Mouse (Mus musculus): ENCODE results near the gene Recql5. TPM values are rescaled to one million over a fixed set of nuclear protein-coding genes. Genes with fewer than 3 reads are reported as not detected.

Recql5 gene
- polyA plus RNA-seq, 1 experiment from 2014 or later: 33.4 TPM

GRCm38 (mm10) chr11:115929031-115929430, 4.2 kb downstream of the Recql5 start:
- Histone ChIP-seq H3K4me2 (no peak overlapping the region), H3K4me3 (replicated peaks) (no peak overlapping the region), H3K4me1 (peaks cover 14% of the 10 kb centered on the region), H3K36me3 (replicated peaks) (peaks cover 33% of the 10 kb centered on the region), H3K27me3 (no peaks in the 10 kb centered on the region), H3K27ac (no peak overlapping the region), H3K9ac (no peak overlapping the region), H3K9me3 (no peaks in the 10 kb centered on the region)
- WGBS: 96% methylated on average over 8 of the region's 8 CpGs
- no peak for ATAC-seq (ENCODE audit: low FRiP score)

DNA sequence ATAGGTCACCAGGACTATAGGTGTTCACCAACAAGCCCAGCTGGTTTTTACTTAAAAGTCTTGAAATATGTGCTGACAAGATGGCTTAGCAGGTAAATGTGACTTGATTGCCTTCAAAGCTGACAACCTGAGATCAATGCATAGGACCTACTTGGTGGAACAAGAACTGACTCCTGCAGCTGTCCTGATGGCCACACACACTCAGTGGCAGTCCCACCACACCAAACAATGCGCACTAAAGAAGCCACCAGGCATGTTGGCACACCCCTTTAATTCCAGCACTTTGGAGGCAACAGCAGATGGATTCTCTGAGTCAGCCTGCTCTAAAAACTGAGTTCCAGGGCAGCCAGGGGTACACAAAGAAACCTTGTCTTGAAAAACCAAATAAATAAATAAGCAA, 11.3 kb downstream of the Recql5 start:
- Histone ChIP-seq H3K4me2 (no peak overlapping the region), H3K4me3 (replicated peaks) (no peak overlapping the region), H3K36me3 (replicated peaks) (peaks cover 41% of the 10 kb centered on the region), H3K27ac (no peak overlapping the region), H3K9me3 (no peaks in the 10 kb centered on the region), H3K9ac (no peak overlapping the region), H3K4me1 (no peaks in the 10 kb centered on the region), H3K27me3 (no peaks in the 10 kb centered on the region)
- no peak for ATAC-seq (ENCODE audit: low FRiP score)
- 96% methylated on average over 1 of the region's 1 CpGs for WGBS

GRCm38 (mm10) chr11:115920110-115920818, 13.0 kb downstream of the Recql5 start:
- Histone ChIP-seq H3K27me3 (no peaks in the 10 kb centered on the region), H3K36me3 (replicated peaks) (peaks cover 52% of the 10 kb centered on the region), H3K4me3 (replicated peaks) (no peak overlapping the region), H3K4me1 (no peaks in the 10 kb centered on the region), H3K9ac (no peak overlapping the region), H3K9me3 (no peaks in the 10 kb centered on the region), H3K4me2 (no peak overlapping the region), H3K27ac (no peak overlapping the region)
- ATAC-seq (ENCODE audit: low FRiP score): no peak
- 44% methylated on average over 6 of the region's 6 CpGs for WGBS

DNA sequence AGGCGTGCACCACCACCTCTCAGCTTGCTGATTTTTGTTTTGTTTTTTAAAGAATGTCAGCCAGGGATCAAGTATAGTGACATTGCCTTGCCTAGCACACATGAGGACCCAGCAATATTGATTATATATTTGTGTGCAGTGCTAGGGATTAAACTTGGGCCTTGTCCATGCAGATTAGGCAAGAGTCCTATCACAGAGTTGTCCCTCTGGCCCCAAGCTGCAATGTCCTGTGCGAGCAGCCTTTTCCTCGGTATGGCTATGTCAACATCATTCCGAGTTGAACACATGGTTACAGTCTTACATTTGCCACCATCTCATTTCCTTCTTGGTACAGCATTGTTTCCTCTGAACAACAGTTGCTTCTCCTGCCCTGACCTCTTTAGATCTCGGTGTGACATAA, 14.2 kb downstream of the Recql5 start:
- H3K27me3 ChIP-seq: no peaks in the 10 kb centered on the region
- H3K9me3 ChIP-seq: no peaks in the 10 kb centered on the region
- ATAC-seq (ENCODE audit: low FRiP score): no peak
- no peaks in the 10 kb centered on the region for H3K4me1 ChIP-seq
- no peak overlapping the region for H3K4me2 ChIP-seq
- no peak overlapping the region for H3K9ac ChIP-seq
- peaks cover 52% of the 10 kb centered on the region for H3K36me3 ChIP-seq (replicated peaks)
- WGBS: 93% methylated on average over 5 of the region's 5 CpGs
- H3K4me3 ChIP-seq (replicated peaks): no peak overlapping the region
- no peak overlapping the region for H3K27ac ChIP-seq

- ATAC-seq (ENCODE audit: low FRiP score): no peak
- H3K4me3 ChIP-seq (replicated peaks): no peak overlapping the region
- peaks cover 52% of the 10 kb centered on the region for H3K36me3 ChIP-seq (replicated peaks)
- H3K9me3 ChIP-seq: no peaks in the 10 kb centered on the region
- 87% methylated on average over 5 of the region's 5 CpGs for WGBS
- no peaks in the 10 kb centered on the region for H3K27me3 ChIP-seq
- no peak overlapping the region for H3K9ac ChIP-seq
- no peak overlapping the region for H3K4me2 ChIP-seq
- H3K4me1 ChIP-seq: no peaks in the 10 kb centered on the region
- H3K27ac ChIP-seq: no peak overlapping the region
Measured at GRCm38 (mm10) chr11:115918637-115919036, 14.6 kb downstream of the Recql5 start.

- no peak overlapping the region for H3K4me2 ChIP-seq
- H3K9ac ChIP-seq: no peak overlapping the region
- H3K27me3 ChIP-seq: no peaks in the 10 kb centered on the region
- peaks cover 52% of the 10 kb centered on the region for H3K36me3 ChIP-seq (replicated peaks)
- no peak overlapping the region for H3K27ac ChIP-seq
- H3K9me3 ChIP-seq: no peaks in the 10 kb centered on the region
- WGBS: 87% methylated on average over 4 of the region's 4 CpGs
- no peak for ATAC-seq (ENCODE audit: low FRiP score)
- no peaks in the 10 kb centered on the region for H3K4me1 ChIP-seq
- H3K4me3 ChIP-seq (replicated peaks): no peak overlapping the region
Measured at GRCm38 (mm10) chr11:115916579-115916978, 16.7 kb downstream of the Recql5 start.

DNA sequence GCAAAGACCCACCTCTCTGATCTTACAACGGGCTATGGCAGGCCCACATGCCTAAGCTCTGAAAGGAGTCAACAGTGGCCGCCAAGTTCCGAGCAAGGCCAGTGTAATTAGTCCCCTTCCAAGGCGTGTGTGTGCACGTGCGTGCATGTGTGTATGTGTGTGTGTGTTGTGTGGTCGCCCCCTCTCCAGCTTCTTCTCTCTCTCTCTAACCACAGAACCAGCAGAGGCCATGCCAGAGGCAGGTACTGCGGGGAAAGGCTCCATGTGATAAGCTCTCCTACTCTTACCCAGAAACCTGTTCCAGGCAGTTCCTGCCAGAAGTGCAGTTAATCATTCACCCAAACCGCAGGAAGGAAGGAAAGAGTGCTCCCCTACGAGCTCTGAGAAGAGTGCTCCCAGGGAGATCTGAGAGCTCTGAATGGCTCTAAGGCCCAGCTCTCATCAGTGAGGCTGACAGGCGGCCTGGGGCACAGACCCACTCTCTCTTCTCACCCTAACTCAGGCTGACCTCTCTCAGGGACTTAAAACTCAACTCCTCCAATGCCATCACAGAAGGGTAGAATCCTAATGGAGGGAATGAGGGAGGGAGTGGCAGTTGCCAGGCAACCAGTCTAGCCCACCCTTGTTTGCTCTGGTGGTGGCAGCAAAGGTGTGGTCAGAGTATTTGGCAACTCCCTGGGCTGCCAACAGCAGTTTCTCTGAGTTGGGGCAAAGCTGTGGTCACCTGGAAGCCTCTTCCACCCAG, 21.5 kb downstream of the Recql5 start, which contains the start of gene Smim6:
TSS of gene Smim6 (plus strand) at position 386 of the 745 bp plus-strand sequence.
- no peak for ATAC-seq (ENCODE audit: low FRiP score)
- no peak within 1 kb of the TSS for H3K9ac ChIP-seq
- no peaks in the 10 kb centered on the region for H3K9me3 ChIP-seq
- H3K27ac ChIP-seq: no peak within 1 kb of the TSS
- 90% methylated on average over 11 of the region's 11 CpGs for WGBS
- H3K4me2 ChIP-seq: no peak within 1 kb of the TSS
- H3K4me1 ChIP-seq: no peaks in the 10 kb centered on the region
- no peaks in the 10 kb centered on the region for H3K27me3 ChIP-seq
- no peak within 1 kb of the TSS for H3K4me3 ChIP-seq (replicated peaks)
- peaks cover 42% of the 10 kb centered on the region for H3K36me3 ChIP-seq (replicated peaks)

DNA sequence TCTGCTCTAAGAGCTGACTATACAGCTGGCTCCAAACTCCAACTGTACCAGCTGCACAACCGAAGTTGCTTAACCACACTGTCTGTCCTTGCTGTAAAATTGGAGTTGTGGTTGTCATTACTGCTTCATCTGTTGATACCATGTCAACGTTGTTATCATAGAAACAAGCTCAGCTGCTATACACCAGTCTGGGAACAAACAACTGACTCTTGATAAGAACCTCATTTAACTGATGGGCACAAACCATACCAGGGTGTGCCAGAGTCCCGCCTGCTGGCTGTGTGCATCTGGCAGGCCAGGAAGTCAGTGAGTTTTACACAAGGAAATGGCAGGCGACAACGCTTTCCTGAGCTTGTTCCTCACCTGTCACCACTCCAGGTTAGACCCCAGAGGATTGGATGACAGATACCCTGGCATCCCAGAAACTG, 22.1 kb downstream of the Recql5 start:
- Histone ChIP-seq H3K9me3 (no peaks in the 10 kb centered on the region), H3K27me3 (no peaks in the 10 kb centered on the region), H3K27ac (no peak overlapping the region), H3K9ac (no peak overlapping the region), H3K4me1 (no peaks in the 10 kb centered on the region), H3K36me3 (replicated peaks) (peaks cover 35% of the 10 kb centered on the region), H3K4me3 (replicated peaks) (no peak overlapping the region), H3K4me2 (no peak overlapping the region)
- 97% methylated on average over 5 of the region's 5 CpGs for WGBS
- ATAC-seq (ENCODE audit: low FRiP score): no peak

GRCm38 (mm10) chr11:115906521-115906920, 26.8 kb downstream of the Recql5 start:
- Histone ChIP-seq H3K4me1 (no peaks in the 10 kb centered on the region), H3K4me3 (replicated peaks) (no peak overlapping the region), H3K27ac (no peak overlapping the region)

DNA sequence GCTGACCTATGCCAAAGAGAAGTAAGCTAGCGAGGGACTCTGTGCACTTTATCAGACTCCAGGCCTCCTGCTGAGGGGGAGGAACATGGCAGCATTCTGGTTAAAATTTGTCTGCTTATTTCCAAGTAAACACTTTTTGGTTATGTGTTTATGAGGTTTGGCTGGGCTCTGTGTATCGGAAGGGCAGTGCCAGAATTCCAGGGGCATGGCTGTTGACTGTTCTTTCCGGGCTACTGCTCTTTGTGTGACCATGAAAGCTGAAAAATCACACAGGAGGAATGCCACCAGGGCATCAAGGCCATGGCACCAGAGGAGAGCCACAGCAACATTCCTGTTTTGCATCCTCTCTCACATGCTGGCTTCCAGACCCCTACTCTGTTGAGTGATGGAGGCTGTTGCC, 27.2 kb downstream of the Recql5 start:
- no peak overlapping the region for H3K9ac ChIP-seq
- WGBS: 82% methylated on average over 3 of the region's 3 CpGs
- H3K27me3 ChIP-seq: no peaks in the 10 kb centered on the region
- no peaks in the 10 kb centered on the region for H3K9me3 ChIP-seq
- H3K4me2 ChIP-seq: no peak overlapping the region
- no peaks in the 10 kb centered on the region for H3K4me1 ChIP-seq
- H3K4me3 ChIP-seq (replicated peaks): no peak overlapping the region
- ATAC-seq (ENCODE audit: low FRiP score): no peak
- no peak overlapping the region for H3K27ac ChIP-seq
- peaks cover 10% of the 10 kb centered on the region; the same call in 1 of the 2 replicates for H3K36me3 ChIP-seq (replicated peaks)

More at GRCm38 (mm10) chr11:115906521-115906920, 26.8 kb downstream of the Recql5 start:
- WGBS: 91% methylated on average over 5 of the region's 5 CpGs
- ATAC-seq (ENCODE audit: low FRiP score): no peak
- Histone ChIP-seq H3K36me3 (replicated peaks) (peaks cover 10% of the 10 kb centered on the region; the same call in 1 of the 2 replicates), H3K9me3 (no peaks in the 10 kb centered on the region), H3K4me2 (no peak overlapping the region), H3K9ac (no peak overlapping the region), H3K27me3 (no peaks in the 10 kb centered on the region)

DNA sequence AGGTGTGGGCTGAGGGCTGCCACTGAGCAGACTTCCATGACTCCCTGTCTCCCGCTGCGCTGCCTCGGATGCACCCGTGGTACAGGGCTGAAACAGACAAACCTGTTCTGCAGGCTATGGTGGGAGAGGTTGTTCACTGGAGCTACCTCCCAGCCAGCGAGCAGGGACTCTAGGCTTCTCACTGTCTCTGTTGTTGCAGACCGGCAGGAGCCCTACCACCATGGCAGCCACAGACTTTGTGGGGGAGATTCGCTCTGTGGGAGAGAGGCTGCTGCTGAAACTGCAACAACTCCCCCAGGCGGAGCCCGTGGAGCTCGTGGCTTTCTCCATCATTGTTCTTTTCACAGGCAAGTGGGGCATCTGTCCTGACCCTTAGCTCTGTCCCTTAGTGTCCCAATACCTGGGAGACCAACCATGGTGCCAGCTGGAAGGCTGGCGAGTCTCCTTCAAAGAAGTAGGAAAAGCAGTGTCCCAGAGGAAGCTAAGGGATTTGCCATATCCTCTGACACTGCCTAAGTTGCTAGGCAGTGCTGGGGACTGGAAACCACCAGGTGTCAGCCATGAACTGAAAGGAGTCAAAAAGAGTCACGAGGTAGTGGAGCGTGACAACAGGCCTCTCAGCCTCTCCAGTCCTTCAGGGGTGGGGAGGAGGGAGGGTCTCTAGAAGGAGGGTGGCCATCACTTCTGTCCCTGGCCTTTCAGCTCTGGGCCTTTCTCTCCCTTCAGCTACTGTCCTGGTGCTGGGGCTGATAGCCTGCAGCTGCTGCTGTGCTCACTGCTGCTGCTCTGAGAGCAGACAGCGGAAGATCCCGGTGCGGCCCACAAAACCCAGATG, 28.1 kb downstream of the Recql5 start:
- peaks cover 8% of the 10 kb centered on the region; the same call in 1 of the 2 replicates for H3K36me3 ChIP-seq (replicated peaks)
- H3K9ac ChIP-seq: no peak overlapping the region
- no peak for ATAC-seq (ENCODE audit: low FRiP score)
- no peaks in the 10 kb centered on the region for H3K9me3 ChIP-seq
- H3K4me1 ChIP-seq: peaks cover 6% of the 10 kb centered on the region
- no peaks in the 10 kb centered on the region for H3K27me3 ChIP-seq
- WGBS: 58% methylated on average over 16 of the region's 16 CpGs
- no peak overlapping the region for H3K4me3 ChIP-seq (replicated peaks)
- no peak overlapping the region for H3K4me2 ChIP-seq
- no peak overlapping the region for H3K27ac ChIP-seq

Data from forebrain, embryonic 12.5 days (tissue).